Mouse (Mus musculus) neural tube, embryonic 13.5 days (tissue): ENCODE measurements at regions not wholly inside any gene's neighbourhood (a gene's known extent, or its start where the extent isn't known, plus 50 kb on each side); places are given as distances from the start of the nearest gene placed in this dataset.
A peak's percentile ranks its signal among the peaks of the same experiment; 100 is the strongest.

Experiments
- ATAC-seq: fragments of 200-750 bp; cut with Nextera tagmentation; 2 replicates; pipeline ENCODE4 v1.8.0; 2017; ENCODE audit warnings: low read depth, mild to moderate bottlenecking, moderate TSS enrichment, moderate library complexity
- H3K27ac ChIP-seq: fragments of 300-500 bp; sonication (generic); replicated peaks from 2 replicates; pipeline ENCODE4 v1.5.1; 2015; ENCODE audit warnings: moderate library complexity, mild to moderate bottlenecking, inconsistent platforms
- H3K27me3 ChIP-seq: fragments of 300-500 bp; sonication (generic); 2 replicates; pipeline ENCODE4 v1.6.1; 2015; ENCODE audit warnings: mild to moderate bottlenecking, inconsistent platforms
- H3K36me3 ChIP-seq: fragments of 300-500 bp; sonication (generic); 2 replicates; pipeline ENCODE4 v1.6.1; 2015; ENCODE audit warnings: mild to moderate bottlenecking, inconsistent platforms
- H3K4me1 ChIP-seq: fragments of 300-500 bp; sonication (generic); replicated peaks from 2 replicates; pipeline ENCODE4 v1.6.1; 2015; ENCODE audit warnings: inconsistent platforms
- H3K4me2 ChIP-seq: fragments of 300-500 bp; sonication (generic); 2 replicates; pipeline ENCODE4 v1.6.1; 2015; ENCODE audit warnings: inconsistent platforms, mild to moderate bottlenecking, moderate library complexity
- H3K4me3 ChIP-seq: fragments of 300-500 bp; sonication (generic); 2 replicates; pipeline ENCODE4 v1.5.1; 2015; ENCODE audit warnings: mild to moderate bottlenecking, inconsistent platforms
- H3K9ac ChIP-seq: fragments of 300-500 bp; sonication (generic); 2 replicates; pipeline ENCODE4 v1.6.1; 2015; ENCODE audit warnings: moderate library complexity, mild to moderate bottlenecking, inconsistent platforms
- H3K9me3 ChIP-seq: fragments of 300-500 bp; sonication (generic); 2 replicates; pipeline ENCODE4 v1.6.1; 2016; ENCODE audit warnings: inconsistent platforms
- whole genome bisulfite sequencing: fragments of 180-500 bp; shearing (Covaris S2); methylation state at CpG from one replicate; pipeline ENCODE4 v1.1.7; 2015; 5-methylcytosine and 5-hydroxymethylcytosine counted together

DNA sequence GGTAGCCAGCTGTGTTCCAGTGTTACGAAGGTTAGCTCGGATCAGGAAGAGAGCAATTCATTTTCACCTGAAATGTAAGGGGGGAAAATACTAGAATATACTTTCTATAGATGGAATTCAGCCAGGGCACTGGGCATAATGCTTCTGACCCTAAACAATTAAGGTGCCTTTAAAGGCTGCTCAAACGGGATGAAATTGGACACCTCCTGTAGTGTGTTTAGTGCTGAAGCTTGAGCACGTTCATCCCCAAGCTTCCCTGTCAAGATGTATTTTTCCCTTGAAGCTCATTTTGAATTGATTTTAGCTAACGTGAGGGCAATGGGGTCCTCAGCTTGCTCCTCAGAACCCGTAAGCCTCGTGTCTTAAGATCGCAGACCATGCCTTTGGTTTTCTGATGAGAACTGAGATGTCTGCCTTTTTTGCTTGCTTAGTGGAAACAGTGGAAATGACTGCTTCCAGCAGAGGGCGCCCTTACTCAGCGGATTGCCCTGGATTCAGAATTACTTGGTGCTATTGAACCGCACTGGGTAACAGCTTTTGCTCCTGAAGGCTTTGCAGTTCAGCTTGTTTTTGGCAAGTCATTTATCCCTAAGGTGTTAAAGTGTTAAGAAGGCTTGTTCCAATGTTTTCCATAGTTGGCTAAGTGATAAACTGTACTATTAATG, 74.6 kb upstream of the Fermt1 start:
- WGBS = 25% methylated on average over 11 of the region's 11 CpGs
- no peak overlapping the region for H3K9ac ChIP-seq
- peak overlapping the region; percentile 40 for H3K4me2 ChIP-seq
- no peak overlapping the region for H3K27ac ChIP-seq
- H3K4me3 ChIP-seq = no peak overlapping the region
- H3K9me3 ChIP-seq = no peaks in the 10 kb centered on the region
- peak; percentile 80 for ATAC-seq
- no peaks in the 10 kb centered on the region for H3K4me1 ChIP-seq
- no peaks in the 10 kb centered on the region for H3K36me3 ChIP-seq
- no peaks in the 10 kb centered on the region for H3K27me3 ChIP-seq

- H3K4me1 ChIP-seq = no peaks in the 10 kb centered on the region
- H3K36me3 ChIP-seq = no peaks in the 10 kb centered on the region
- ATAC-seq = no peak
- H3K9me3 ChIP-seq = no peaks in the 10 kb centered on the region
- H3K4me2 ChIP-seq = no peak overlapping the region
- WGBS = 93% methylated on average over 3 of the region's 3 CpGs
- no peak overlapping the region for H3K27ac ChIP-seq
- no peak overlapping the region for H3K9ac ChIP-seq
- no peak overlapping the region for H3K4me3 ChIP-seq
- H3K27me3 ChIP-seq = no peaks in the 10 kb centered on the region
Observed at GRCm38 (mm10) chr2:133021244-133021643, 75.5 kb upstream of the Fermt1 start.

DNA sequence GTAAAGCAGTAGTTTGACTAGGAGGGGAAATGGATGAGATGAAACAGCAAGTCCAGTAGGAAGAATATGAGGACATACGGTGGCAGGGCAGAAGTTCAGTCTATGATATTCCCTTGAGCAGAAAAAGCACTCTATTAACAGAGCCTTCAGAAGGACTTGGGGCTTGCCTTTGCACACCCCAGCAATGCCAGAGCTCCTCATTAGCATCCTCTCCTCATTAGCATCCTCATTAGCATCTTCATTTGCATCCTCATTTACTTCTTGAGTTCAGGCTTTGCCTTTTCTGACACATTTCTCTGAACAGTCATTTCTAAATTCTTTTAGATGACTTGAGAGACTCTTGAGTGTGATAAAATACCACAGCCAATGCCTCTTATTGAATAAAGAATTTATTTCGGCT, 81.3 kb upstream of the Fermt1 start:
- 85% methylated on average over 2 of the region's 2 CpGs for WGBS
- no peaks in the 10 kb centered on the region for H3K36me3 ChIP-seq
- ATAC-seq = no peak
- H3K27me3 ChIP-seq = no peaks in the 10 kb centered on the region
- no peak overlapping the region for H3K27ac ChIP-seq
- no peak overlapping the region for H3K4me2 ChIP-seq
- no peak overlapping the region for H3K9ac ChIP-seq
- H3K4me1 ChIP-seq = no peaks in the 10 kb centered on the region
- no peaks in the 10 kb centered on the region for H3K9me3 ChIP-seq
- H3K4me3 ChIP-seq = no peak overlapping the region

DNA sequence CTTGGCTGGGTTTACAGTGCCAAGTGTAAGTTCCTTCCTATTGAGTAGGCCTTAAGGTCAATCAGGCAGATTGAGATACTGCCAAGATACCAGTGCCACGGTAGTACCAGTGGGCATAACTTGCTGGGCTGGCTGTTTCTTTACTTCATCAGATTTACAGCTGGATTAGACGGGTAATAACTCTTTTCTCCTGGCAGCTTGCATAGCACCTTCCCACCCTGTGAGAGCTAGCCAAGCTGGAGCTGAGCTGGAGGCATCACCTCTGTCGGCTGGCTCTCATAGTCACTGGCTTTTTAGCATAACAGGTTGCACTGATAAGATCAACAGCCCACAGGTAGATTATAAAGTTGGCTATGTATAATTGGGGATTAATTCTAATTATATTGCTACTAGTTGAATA, 89.7 kb upstream of the Fermt1 start:
- no peaks in the 10 kb centered on the region for H3K9me3 ChIP-seq
- no peak for ATAC-seq
- H3K4me1 ChIP-seq = no peaks in the 10 kb centered on the region
- WGBS = 80% methylated on average over 3 of the region's 3 CpGs
- H3K36me3 ChIP-seq = no peaks in the 10 kb centered on the region
- H3K27ac ChIP-seq = no peak overlapping the region
- H3K4me2 ChIP-seq = no peak overlapping the region
- no peaks in the 10 kb centered on the region for H3K27me3 ChIP-seq
- no peak overlapping the region for H3K4me3 ChIP-seq
- no peak overlapping the region for H3K9ac ChIP-seq

GRCm38 (mm10) chr2:133040708-133041107, 95.0 kb upstream of the Fermt1 start:
- no peaks in the 10 kb centered on the region for H3K4me1 ChIP-seq
- H3K9me3 ChIP-seq = no peaks in the 10 kb centered on the region
- no peaks in the 10 kb centered on the region for H3K36me3 ChIP-seq
- H3K27ac ChIP-seq = no peak overlapping the region
- H3K4me2 ChIP-seq = no peak overlapping the region
- 90% methylated on average over 1 of the region's 1 CpGs for whole genome bisulfite sequencing
- ATAC-seq = no peak
- H3K27me3 ChIP-seq = no peaks in the 10 kb centered on the region
- no peak overlapping the region for H3K9ac ChIP-seq
- H3K4me3 ChIP-seq = no peak overlapping the region

DNA sequence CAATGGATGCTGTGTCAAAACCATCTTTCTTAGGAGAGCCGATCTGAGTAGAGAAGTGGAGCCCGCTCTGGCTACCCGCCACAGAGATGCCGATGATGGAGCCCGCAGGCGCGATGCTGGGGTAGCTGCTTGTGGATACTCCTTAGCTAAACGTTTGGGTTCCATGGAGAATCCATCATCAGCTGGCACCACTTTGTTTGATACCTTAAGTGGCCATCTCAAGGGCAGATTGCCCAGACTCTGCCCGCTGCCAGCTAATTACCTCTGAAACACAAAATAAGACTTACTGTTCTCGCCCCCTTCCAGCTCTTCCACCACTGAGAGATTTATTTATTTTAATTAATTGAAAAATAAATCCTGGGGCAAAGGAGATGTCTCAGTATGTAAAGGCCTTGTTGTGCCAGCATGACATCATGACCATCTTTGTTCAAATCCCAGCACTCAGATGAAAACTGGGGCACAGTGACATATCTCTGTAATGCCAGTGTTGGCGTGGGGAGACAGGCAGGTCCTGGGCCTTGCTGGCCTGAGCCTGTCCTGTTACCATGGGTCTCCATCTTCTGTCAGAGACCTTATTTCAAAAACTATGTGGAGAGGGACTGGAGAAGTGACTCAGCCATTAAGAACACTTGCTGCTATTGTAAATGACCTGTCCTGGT, 132.1 kb upstream of the Fermt1 start:
- ATAC-seq = peak; percentile 40; the same call in 1 of the 2 replicates
- WGBS = 82% methylated on average over 11 of the region's 11 CpGs
- H3K9ac ChIP-seq = no peak overlapping the region
- no peaks in the 10 kb centered on the region for H3K36me3 ChIP-seq
- no peak overlapping the region for H3K4me3 ChIP-seq
- no peaks in the 10 kb centered on the region for H3K9me3 ChIP-seq
- H3K27me3 ChIP-seq = no peaks in the 10 kb centered on the region
- H3K4me1 ChIP-seq = no peaks in the 10 kb centered on the region
- no peak overlapping the region for H3K4me2 ChIP-seq
- no peak overlapping the region for H3K27ac ChIP-seq

DNA sequence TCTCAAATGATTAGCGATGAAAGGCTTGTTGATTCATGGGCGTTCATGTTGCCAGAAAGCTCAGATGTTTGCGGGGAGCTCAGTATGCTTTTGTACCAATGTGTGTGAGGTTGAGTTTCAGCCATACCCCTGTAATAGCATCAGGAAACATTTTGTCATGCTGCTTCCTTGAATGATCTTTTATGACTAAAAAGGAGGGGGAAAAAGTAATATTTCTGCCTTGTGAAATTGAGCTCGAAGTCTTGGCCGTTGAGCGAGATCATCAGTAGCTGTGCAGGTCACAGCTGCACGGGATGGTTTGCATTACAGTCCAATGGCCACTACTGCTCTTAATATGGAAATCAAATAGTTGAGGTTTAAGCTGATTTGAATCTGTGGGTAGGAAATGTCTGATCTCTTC, 145.3 kb upstream of the Fermt1 start:
- ATAC-seq = no peak
- WGBS = 84% methylated on average over 7 of the region's 7 CpGs
- Histone ChIP-seq H3K4me3 (no peak overlapping the region), H3K4me1 (no peaks in the 10 kb centered on the region), H3K27me3 (no peaks in the 10 kb centered on the region), H3K9ac (no peak overlapping the region), H3K27ac (no peak overlapping the region), H3K9me3 (0 out of 2 replicates have a peak, but pooled peaks cover 4% of the 10 kb centered on the region), H3K4me2 (no peak overlapping the region), H3K36me3 (no peaks in the 10 kb centered on the region)

DNA sequence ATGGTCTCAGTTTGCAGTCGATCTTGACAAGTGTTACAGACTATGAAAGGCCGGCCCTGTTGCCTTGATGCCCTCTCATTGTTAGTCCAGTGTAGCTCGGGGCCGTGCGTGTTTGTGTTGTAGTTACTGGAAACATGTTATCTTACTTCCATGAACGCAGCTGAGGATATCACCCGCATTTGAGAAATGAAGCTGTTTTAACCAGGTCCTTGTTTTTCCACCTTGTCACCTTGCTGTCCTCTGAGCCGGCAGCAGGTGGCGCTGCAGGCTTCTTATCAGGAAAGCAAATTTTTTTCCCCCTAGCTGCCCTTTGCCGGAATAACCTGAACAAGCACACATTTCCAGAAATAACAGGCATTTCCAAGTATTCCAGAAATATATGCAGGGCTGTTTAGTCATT, 167.9 kb upstream of the Fermt1 start:
- Histone ChIP-seq H3K9ac (no peak overlapping the region), H3K27ac (no peak overlapping the region), H3K27me3 (no peaks in the 10 kb centered on the region), H3K36me3 (no peaks in the 10 kb centered on the region), H3K4me1 (no peaks in the 10 kb centered on the region), H3K9me3 (no peaks in the 10 kb centered on the region), H3K4me2 (no peak overlapping the region), H3K4me3 (no peak overlapping the region)
- WGBS = 30% methylated on average over 10 of the region's 10 CpGs
- peak; percentile 32; the same call in 1 of the 2 replicates for ATAC-seq

GRCm38 (mm10) chr2:133118651-133119050, 172.9 kb upstream of the Fermt1 start:
- no peak for ATAC-seq
- H3K4me3 ChIP-seq = no peak overlapping the region
- H3K4me1 ChIP-seq = no peaks in the 10 kb centered on the region
- no peak overlapping the region for H3K4me2 ChIP-seq
- WGBS = 93% methylated on average over 14 of the region's 14 CpGs
- no peaks in the 10 kb centered on the region for H3K27me3 ChIP-seq
- H3K27ac ChIP-seq = no peak overlapping the region
- no peaks in the 10 kb centered on the region for H3K9me3 ChIP-seq
- H3K9ac ChIP-seq = no peak overlapping the region
- H3K36me3 ChIP-seq = no peaks in the 10 kb centered on the region

- no peak overlapping the region for H3K27ac ChIP-seq
- H3K9ac ChIP-seq = no peak overlapping the region
- no peak for ATAC-seq
- H3K4me1 ChIP-seq = no peaks in the 10 kb centered on the region
- H3K9me3 ChIP-seq = no peaks in the 10 kb centered on the region
- H3K4me2 ChIP-seq = no peak overlapping the region
- H3K36me3 ChIP-seq = no peaks in the 10 kb centered on the region
- H3K4me3 ChIP-seq = no peak overlapping the region
- H3K27me3 ChIP-seq = no peaks in the 10 kb centered on the region
- WGBS = 86% methylated on average over 1 of the region's 1 CpGs
Observed at GRCm38 (mm10) chr2:133125212-133125801, 179.6 kb upstream of the Fermt1 start.

- no peak overlapping the region for H3K4me3 ChIP-seq
- no peaks in the 10 kb centered on the region for H3K9me3 ChIP-seq
- H3K9ac ChIP-seq = no peak overlapping the region
- H3K27me3 ChIP-seq = no peaks in the 10 kb centered on the region
- H3K27ac ChIP-seq = no peak overlapping the region
- no peak for ATAC-seq
- no peaks in the 10 kb centered on the region for H3K36me3 ChIP-seq
- H3K4me1 ChIP-seq = no peaks in the 10 kb centered on the region
- H3K4me2 ChIP-seq = no peak overlapping the region
- WGBS = 75% methylated on average over 3 of the region's 3 CpGs
Observed at GRCm38 (mm10) chr2:133134878-133135277, 189.2 kb upstream of the Fermt1 start.

DNA sequence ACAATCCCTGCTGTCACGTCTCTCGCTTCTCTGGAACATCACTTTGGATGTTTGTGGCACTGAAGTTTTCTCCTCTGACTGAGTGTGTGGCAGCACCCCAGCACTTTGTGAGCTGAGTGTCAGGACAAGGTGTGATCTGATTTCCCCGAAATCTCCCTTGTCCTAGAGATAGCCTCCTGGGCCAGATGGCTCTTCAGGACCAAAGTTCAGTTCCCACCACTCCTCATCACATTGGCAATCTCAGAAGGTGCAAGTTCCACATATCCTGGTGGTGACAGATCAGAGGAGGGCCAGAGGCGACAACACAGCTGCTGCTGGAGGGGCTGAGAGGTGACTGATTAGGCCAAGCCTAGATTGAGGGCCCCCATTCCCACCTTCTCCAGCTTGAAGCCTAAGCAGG, 193.2 kb upstream of the Fermt1 start:
- Histone ChIP-seq H3K9me3 (no peaks in the 10 kb centered on the region), H3K4me3 (no peak overlapping the region), H3K4me2 (no peak overlapping the region), H3K4me1 (no peaks in the 10 kb centered on the region), H3K9ac (no peak overlapping the region), H3K36me3 (no peaks in the 10 kb centered on the region), H3K27me3 (no peaks in the 10 kb centered on the region), H3K27ac (no peak overlapping the region)
- no peak for ATAC-seq
- WGBS = 76% methylated on average over 4 of the region's 4 CpGs
